Mouse (Mus musculus): ENCODE data around the gene 4833427G06Rik. TPM values are rescaled to one million over a fixed set of nuclear protein-coding genes. Genes with fewer than 3 reads are reported as not detected.
"Not testable (repeated sequence)": the region's sequence is repeated elsewhere in the genome, so short reads cannot be mapped to it uniquely, and the experiment has no call there.

The 4833427G06Rik gene
- total and polyA plus RNA-seq, 3 experiments, result not detected

DNA sequence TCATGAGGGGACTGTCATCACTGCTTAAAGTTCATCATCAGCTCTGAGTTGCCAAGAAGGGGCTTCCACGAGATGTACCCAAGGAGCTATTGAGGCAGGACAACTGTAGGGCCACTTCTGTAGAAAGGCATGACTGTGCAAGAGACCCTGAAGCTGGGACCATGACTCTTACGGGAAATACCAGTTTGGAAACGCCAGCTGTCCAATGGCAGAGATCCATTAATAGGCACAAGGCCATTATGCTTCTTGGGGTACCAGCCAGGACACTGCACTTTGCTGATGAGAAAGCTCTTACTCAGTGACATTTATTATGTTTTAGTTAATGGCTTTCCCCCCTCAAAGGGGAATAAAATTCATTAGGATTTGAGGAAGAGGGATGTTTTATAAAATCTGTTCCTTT lies 38.8 kb upstream of the 4833427G06Rik start:
- no peak for TF ChIP-seq BHLHE40 (IDR thresholded peaks at IDR 0.05; ENCODE audit: borderline replicate concordance, low read depth, low read length)
- TF ChIP-seq SIN3A (IDR thresholded peaks at IDR 0.05; ENCODE audit: low read length), result no peak
- Histone ChIP-seq H3K79me2 (ENCODE audit: control insufficient read depth, insufficient read depth, low read length, poor library complexity) (no peaks in the 10 kb centered on the region), H3K9me3 (replicated peaks; ENCODE audit: insufficient read depth, low read length) (no peaks in the 10 kb centered on the region), H3K9ac (ENCODE audit: control insufficient read depth, low read depth, low read length, poor library complexity, severe bottlenecking) (no peak overlapping the region), H3K4me3 (ENCODE audit: control insufficient read depth in 1 of 2, insufficient read depth in 1 of 2, low read depth in 2 of 2, low read length in 2 of 2) (no peak overlapping the region), H3K36me3 (ENCODE audit: control insufficient read depth in 1 of 2, insufficient read depth in 2 of 2, low read length in 2 of 2) (peaks cover 0 to 26% of the 10 kb centered on the region in 2 experiments; a peak in 2 of 4 replicates), H3K4me1 (ENCODE audit: control insufficient read depth in 1 of 2, insufficient read depth in 2 of 2, low read length in 2 of 2) (peaks cover 14 to 32% of the 10 kb centered on the region in 2 experiments), H3K27me3 (ENCODE audit: control insufficient read depth in 1 of 2, insufficient read depth in 2 of 2, low read length in 2 of 2) (no peaks in the 10 kb centered on the region), H3K27ac (ENCODE audit: control insufficient read depth, low read depth, low read length) (no peak overlapping the region)
- no peak for DNase-seq (ENCODE audit: low read depth, low spot score)

DNA sequence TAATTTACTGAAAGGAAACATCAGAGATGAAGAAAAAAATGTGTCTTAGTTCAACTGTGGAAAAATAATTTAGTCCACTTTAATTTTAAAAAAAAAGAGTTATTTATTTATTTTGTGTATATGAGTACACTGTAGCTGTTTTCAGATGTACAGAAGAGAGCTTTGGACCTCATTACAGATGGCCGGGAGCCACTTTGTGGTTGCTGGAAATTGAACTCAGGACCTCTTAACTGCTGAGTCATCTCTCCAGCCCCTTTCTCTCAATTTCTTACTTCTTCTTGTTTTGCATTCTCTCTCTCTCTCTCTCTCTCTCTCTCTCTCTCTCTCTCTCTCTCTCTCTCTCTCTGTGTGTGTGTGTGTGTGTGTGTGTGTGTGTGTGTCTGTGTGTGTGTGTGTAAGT lies 37.5 kb upstream of the 4833427G06Rik start:
- not testable (repeated sequence) for H3K9ac ChIP-seq (ENCODE audit: control insufficient read depth, low read depth, low read length, poor library complexity, severe bottlenecking); H3K27me3 ChIP-seq (ENCODE audit: control insufficient read depth in 1 of 2, insufficient read depth in 2 of 2, low read length in 2 of 2); H3K4me3 ChIP-seq (ENCODE audit: control insufficient read depth in 1 of 2, insufficient read depth in 1 of 2, low read depth in 2 of 2, low read length in 2 of 2); H3K79me2 ChIP-seq (ENCODE audit: control insufficient read depth, insufficient read depth, low read length, poor library complexity); H3K9me3 ChIP-seq (replicated peaks; ENCODE audit: insufficient read depth, low read length)
- Histone ChIP-seq H3K36me3 (ENCODE audit: control insufficient read depth in 1 of 2, insufficient read depth in 2 of 2, low read length in 2 of 2) (peaks cover 0 to 26% of the 10 kb centered on the region in 2 experiments; a peak in 2 of 4 replicates), H3K27ac (ENCODE audit: control insufficient read depth, low read depth, low read length) (peak overlapping the region; percentile 76; the same call in 1 of the 2 replicates), H3K4me1 (ENCODE audit: control insufficient read depth in 1 of 2, insufficient read depth in 2 of 2, low read length in 2 of 2) (peaks cover 14 to 32% of the 10 kb centered on the region in 2 experiments)
- peak; percentile 48 for DNase-seq (ENCODE audit: low read depth, low spot score)
- 0 out of 2 replicates have a peak, but pooled peaks have one; percentile 42 for TF ChIP-seq GABPA (IDR thresholded peaks at IDR 0.05; ENCODE audit: low read depth, low read length)

DNA sequence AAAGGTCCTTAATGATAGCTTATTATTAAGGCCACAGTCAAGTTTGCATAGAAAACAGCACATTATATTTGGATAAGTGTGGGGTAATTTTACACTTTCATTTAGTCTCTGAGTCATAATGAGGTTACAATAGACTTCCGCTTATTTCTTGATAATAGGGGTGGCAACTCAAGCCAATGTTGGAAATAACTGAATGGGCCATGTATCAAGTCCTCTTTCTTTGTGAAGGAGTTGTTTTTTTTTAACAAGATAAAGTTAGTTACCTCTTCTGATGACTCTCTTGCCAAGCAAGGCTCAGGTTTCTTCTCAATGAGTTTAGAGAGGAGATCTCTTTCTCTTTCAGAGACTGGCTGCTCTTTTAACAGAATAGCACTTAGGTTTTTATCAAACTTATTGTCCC lies 36.4 kb upstream of the 4833427G06Rik start:
- no peaks in the 10 kb centered on the region for H3K9me3 ChIP-seq (replicated peaks; ENCODE audit: insufficient read depth, low read length)
- DNase-seq (ENCODE audit: low read depth, low spot score), result peak; percentile 86
- TF ChIP-seq RCOR1 (IDR thresholded peaks at IDR 0.05; ENCODE audit: low read depth, low read length), result no peak
- TF ChIP-seq CHD1 (IDR thresholded peaks at IDR 0.05; ENCODE audit: low read depth, low read length), result no peak
- no peak for TF ChIP-seq ZMIZ1 (IDR thresholded peaks at IDR 0.05; ENCODE audit: low read depth, low read length)
- TF ChIP-seq ZKSCAN1 (IDR thresholded peaks at IDR 0.05; ENCODE audit: low read depth, low read length), result no peak
- no peak for TF ChIP-seq MYB (IDR thresholded peaks at IDR 0.05; ENCODE audit: low read depth, low read length)
- peak; percentile 78 to 80 for TF ChIP-seq EP300 (IDR thresholded peaks at IDR 0.05; ENCODE audit: low read depth in 1 of 2, low read length in 2 of 2)
- TF ChIP-seq USF1 (IDR thresholded peaks at IDR 0.05; ENCODE audit: low read depth, low read length), result no peak
- no peak for TF ChIP-seq UBTF (IDR thresholded peaks at IDR 0.05; ENCODE audit: borderline replicate concordance, insufficient read depth, low read depth, low read length)
- peak; percentile 60; the same call in 1 of the 2 replicates for TF ChIP-seq SIN3A (IDR thresholded peaks at IDR 0.05; ENCODE audit: low read length)
- TF ChIP-seq MAFK (IDR thresholded peaks at IDR 0.05; ENCODE audit: borderline replicate concordance, low read depth, low read length), result peak; percentile 33; the same call in 1 of the 2 replicates
- no peak for TF ChIP-seq NRF1 (IDR thresholded peaks at IDR 0.05; ENCODE audit: insufficient read depth, low read depth, low read length, poor library complexity, severe bottlenecking)
- no peak for TF ChIP-seq USF2 (IDR thresholded peaks at IDR 0.05; ENCODE audit: borderline replicate concordance in 1 of 2, insufficient read depth in 1 of 2, low read depth in 1 of 2, low read length in 2 of 2)
- peak; percentile 25 for TF ChIP-seq TCF12 (IDR thresholded peaks at IDR 0.05; ENCODE audit: low read depth, low read length)
- TF ChIP-seq NELFE (IDR thresholded peaks at IDR 0.05; ENCODE audit: low read depth, low read length), result no peak
- TF ChIP-seq HCFC1 (IDR thresholded peaks at IDR 0.05; ENCODE audit: low read depth, low read length), result no peak
- TF ChIP-seq CTCF (IDR thresholded peaks at IDR 0.05 in 2 of 3, conservative IDR thresholded peaks at IDR 0.05 in 1 of 3; ENCODE audit: control insufficient read depth in 1 of 3, insufficient read depth in 1 of 3, low read depth in 2 of 3, low read length in 3 of 3, poor library complexity in 1 of 3, severe bottlenecking in 1 of 3), result no peak
- no peak for TF ChIP-seq MAX (IDR thresholded peaks at IDR 0.05; ENCODE audit: low read length)
- TF ChIP-seq ZNF384 (IDR thresholded peaks at IDR 0.05; ENCODE audit: low read depth, low read length), result peak; percentile 82
- no peak for TF ChIP-seq KAT2A (conservative IDR thresholded peaks at IDR 0.05; ENCODE audit: low read depth, low read length)
- peak; percentile 41; the same call in 1 of the 2 replicates for TF ChIP-seq TBP (IDR thresholded peaks at IDR 0.05; ENCODE audit: low read depth, low read length)
- no peak for TF ChIP-seq BHLHE40 (IDR thresholded peaks at IDR 0.05; ENCODE audit: borderline replicate concordance, low read depth, low read length)
- no peak for TF ChIP-seq MEF2A (IDR thresholded peaks at IDR 0.05; ENCODE audit: extremely low read depth, insufficient replicate concordance, low read depth, low read length, poor library complexity, severe bottlenecking)
- TF ChIP-seq GABPA (IDR thresholded peaks at IDR 0.05; ENCODE audit: low read depth, low read length), result no peak
- TF ChIP-seq TAL1 (IDR thresholded peaks at IDR 0.05; ENCODE audit: low read length), result no peak

More for the DNA sequence above, 36.4 kb upstream of the 4833427G06Rik start:
- Histone ChIP-seq H3K27ac (ENCODE audit: control insufficient read depth, low read depth, low read length) (peak overlapping the region; percentile 76), H3K4me1 (ENCODE audit: control insufficient read depth in 1 of 2, insufficient read depth in 2 of 2, low read length in 2 of 2) (peaks cover 14 to 32% of the 10 kb centered on the region in 2 experiments), H3K4me3 (ENCODE audit: control insufficient read depth in 1 of 2, insufficient read depth in 1 of 2, low read depth in 2 of 2, low read length in 2 of 2) (peak overlapping the region in 1 of 2 experiments; percentile 22; a peak in 1 of 4 replicates), H3K27me3 (ENCODE audit: control insufficient read depth in 1 of 2, insufficient read depth in 2 of 2, low read length in 2 of 2) (no peaks in the 10 kb centered on the region), H3K79me2 (ENCODE audit: control insufficient read depth, insufficient read depth, low read length, poor library complexity) (no peaks in the 10 kb centered on the region), H3K36me3 (ENCODE audit: control insufficient read depth in 1 of 2, insufficient read depth in 2 of 2, low read length in 2 of 2) (peaks cover 0 to 26% of the 10 kb centered on the region in 2 experiments; a peak in 2 of 4 replicates), H3K9ac (ENCODE audit: control insufficient read depth, low read depth, low read length, poor library complexity, severe bottlenecking) (peak overlapping the region; percentile 34; the same call in 1 of the 2 replicates)

Data from MEL (cell line).